Mouse (Mus musculus): ENCODE results near the gene Kcnj9.

Kcnj9 gene

DNA sequence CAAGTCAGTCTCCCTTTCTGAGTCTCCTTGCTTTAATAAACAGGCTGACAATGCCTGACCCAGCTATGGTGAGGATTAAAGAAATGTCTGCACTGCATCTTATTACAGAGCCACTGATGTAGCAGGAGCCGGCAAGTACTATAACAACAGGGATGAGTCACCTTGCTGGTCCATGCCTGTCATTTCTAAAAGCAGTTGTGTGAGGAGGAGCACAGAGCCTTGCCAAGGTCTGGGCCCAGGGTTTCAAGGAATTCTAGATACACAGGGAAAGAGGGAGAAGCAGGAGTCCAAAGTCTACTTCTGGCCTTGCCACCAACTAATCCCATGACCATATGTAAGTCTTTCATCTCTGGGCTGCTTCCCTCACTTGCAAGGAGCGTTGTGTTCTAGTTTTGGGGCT is 36.2 kb downstream of the Kcnj9 start:
- DNase-seq (ENCODE audit: low spot score in 2 of 2), result no peak

GRCm38 (mm10) chr1:172289617-172289946 is 39.5 kb downstream of the Kcnj9 start:
- no peak for DNase-seq (ENCODE audit: low spot score in 2 of 2)

DNA sequence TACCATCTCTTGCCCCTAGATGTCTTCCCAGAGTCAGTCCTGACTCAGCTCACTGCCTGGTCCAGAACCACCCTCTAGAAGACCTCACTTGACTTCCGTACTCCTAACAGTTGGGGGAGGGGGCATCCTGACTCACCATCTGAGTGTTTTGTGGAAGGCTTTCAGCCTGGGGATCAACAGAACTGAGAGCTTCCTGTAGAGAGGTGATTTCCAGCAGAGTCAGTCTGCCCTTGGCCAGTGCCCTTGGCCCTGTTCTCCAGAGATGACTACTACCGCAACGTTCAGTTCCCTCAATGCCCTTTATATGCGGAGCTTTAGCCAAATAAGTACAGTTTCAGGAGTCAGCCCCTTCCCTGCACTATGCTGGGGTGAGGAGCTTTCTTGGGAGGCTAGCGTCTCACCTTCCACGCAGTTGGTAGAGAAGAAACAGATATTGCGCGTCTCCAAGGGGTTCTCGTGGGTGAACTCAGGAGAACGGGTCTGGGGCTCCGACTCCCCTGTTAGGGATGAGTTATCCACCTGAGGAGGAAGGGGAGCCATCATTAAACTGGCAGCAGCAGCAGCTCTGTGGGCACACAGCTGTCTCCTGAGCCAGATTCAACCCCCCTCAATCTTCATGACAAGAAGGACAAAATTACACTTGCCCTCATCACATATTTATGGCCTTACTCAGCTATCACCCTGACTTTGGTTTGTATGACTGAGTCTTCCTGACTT is 40.1 kb downstream of the Kcnj9 start:
- no peak for DNase-seq (ENCODE audit: low spot score in 2 of 2)

- DNase-seq (ENCODE audit: low spot score in 2 of 2), result no peak
These were observed 42.4 kb downstream of the Kcnj9 start for GRCm38 (mm10) chr1:172286740-172287139.

- DNase-seq (ENCODE audit: low spot score in 2 of 2), result no peak
These were observed 44.9 kb downstream of the Kcnj9 start for GRCm38 (mm10) chr1:172284221-172284620.

DNA sequence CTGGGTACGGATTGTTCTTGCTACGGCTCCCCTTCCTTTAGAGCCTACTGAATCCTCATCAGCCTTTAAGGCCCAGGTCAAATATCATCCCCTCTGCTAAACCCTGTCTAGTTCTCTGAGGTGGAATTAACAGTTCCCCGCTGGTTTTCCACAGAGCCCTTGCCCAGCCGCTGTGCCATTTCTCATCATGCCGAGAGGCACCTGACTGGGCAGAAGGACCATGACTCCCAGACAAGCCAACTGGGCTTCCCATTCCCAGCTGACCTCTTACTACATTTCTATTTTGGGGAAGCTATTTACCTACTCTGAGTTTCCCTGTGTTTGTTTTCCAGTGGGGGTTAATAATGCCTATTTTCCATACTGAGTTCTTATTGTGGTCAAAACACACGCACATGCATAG is 46.0 kb downstream of the Kcnj9 start:
- DNase-seq (ENCODE audit: low spot score in 2 of 2), result no peak

- no peak for DNase-seq (ENCODE audit: low spot score in 2 of 2)
These were observed 47.4 kb downstream of the Kcnj9 start for GRCm38 (mm10) chr1:172281522-172282254.

DNA sequence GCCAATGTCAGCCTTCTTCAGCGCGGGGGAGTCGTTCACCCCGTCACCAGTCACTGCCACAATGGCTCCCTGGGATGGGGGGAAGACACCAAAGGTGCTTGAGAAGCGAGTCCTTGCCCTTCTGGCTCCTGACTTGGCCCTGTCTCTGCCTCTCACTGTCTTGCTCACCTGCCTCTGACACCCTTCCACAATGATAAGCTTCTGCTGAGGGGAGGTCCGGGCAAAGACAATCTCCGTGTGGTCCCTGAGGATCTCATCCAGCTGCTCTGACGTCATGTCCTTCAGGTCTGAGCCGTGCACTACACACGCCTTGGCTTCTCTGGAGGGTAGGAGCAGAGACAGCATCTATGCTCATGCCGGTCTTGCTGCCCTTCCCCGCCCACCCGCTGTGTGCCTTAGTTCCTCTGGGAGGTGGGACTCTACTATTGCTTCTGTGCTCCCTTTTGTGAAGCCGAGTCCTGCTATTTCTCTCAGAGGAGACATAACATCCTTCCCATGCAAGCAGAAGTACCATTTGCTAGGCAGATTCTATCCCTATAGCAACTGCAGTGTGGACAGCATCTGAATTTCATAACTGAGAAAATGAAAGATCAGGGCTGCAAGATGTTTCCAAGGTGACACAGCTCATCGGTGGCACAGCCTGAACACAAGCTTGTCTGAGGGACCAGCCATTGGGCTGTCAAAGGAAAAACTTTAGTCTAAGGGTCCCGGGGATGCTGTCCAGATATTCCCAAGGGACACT is 49.2 kb downstream of the Kcnj9 start:
- no peak for DNase-seq (ENCODE audit: low spot score in 2 of 2)

DNA sequence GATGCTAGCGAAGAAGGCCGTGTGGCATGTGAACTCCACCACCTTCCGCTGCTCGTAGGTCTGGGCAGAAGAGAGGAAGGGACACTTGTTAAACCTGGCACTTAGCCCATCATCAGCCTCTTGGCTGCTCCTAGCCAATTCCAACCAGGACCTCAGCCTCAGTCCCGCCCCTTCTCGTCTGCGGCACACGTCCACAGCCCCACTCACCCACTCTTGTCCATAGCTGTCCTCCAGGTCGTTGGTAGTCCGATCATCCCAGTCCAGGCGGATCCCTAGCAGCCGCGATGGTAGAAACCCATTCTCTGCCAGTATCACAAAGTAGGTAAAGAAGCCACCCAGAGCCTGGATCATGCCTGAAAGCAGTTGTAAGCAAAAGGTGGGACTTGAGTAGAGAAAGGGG is 50.8 kb downstream of the Kcnj9 start:
- DNase-seq (ENCODE audit: low spot score in 2 of 2), result no peak

DNA sequence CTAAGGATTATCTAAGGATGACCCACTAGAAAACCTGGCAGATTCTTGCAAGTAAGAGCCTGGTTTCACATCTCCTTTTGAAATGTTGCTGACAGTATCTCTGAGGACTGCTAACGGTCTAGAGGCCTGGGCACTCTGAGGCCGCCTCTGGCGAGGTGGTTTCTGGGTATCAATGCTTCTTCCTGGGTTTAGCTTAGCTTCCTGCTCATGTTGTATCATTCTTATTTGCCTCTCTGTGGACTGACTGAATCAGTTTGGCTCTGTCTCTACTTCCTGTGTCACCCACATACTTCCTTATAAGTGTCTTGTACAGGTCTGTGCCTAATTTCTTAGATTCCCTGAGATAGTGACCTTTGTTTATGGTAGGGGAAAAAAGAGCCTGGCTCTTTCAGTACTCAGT is 51.9 kb downstream of the Kcnj9 start:
- DNase-seq (ENCODE audit: low spot score in 2 of 2), result peak in 1 of 2 experiments; percentile 43

DNA sequence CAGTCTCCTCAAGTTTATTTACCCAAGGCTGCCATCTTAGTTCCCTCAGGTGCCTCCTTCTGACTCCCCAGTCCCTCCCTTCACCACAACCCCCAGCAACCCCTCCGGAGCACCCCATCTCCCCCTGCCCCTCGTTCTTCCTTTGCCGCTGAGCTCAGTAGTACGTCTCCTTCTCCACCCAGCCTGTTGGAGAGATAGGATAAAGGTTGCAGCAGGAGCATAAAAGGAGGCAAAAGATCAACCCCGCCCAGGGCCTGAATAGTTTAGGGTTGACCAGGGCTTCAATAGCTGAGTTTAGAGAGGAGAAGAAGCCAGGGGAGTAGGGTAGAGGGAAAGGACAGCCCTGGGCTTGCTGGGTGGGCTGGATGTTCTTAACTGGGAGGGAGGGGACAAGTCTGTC is 54.6 kb downstream of the Kcnj9 start:
- DNase-seq (ENCODE audit: low spot score in 2 of 2), result no peak

DNA sequence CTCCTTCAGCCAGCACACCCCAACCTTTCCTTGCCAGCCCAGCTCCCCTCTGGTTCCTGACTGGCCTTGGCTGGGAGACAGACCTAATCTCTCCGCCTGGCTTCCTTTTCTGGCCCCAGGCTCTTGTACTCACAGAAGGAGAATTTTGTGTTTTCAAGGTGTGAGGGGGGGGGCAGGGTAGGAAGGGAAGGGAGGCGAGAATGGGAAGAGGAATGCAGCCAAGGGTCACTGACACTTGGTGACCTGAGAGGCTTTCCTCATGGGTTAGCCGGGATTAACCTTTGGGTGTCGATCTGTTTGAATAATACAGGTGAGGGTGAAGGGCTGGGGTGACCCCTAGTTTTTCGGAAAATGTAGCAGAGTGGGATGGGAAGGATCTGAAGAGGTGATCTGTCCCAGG is 55.0 kb downstream of the Kcnj9 start:
- no peak for DNase-seq (ENCODE audit: low spot score in 2 of 2)

- DNase-seq (ENCODE audit: low spot score in 2 of 2), result no peak
These were observed 55.7 kb downstream of the Kcnj9 start for GRCm38 (mm10) chr1:172273386-172273785.

DNA sequence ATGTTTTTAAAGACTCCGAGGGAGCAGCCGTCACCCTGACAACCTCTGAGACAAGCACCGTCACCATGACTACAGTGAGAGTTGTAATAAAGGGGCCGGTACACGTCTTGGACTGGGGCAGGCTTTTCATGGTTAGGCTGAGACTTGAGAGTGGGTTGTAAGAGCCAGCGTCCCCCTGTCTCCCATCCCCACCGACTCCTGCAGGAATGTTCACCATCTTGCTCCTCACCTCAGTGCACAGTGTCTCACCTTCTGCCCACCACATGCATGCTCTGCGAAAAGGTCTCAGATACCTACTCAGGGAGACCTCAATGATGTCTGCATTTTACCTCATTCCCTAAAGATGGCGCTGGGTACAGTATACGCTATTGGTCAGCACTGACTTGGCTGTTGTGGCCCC is 57.4 kb downstream of the Kcnj9 start:
- DNase-seq (ENCODE audit: low spot score in 2 of 2), result no peak

DNA sequence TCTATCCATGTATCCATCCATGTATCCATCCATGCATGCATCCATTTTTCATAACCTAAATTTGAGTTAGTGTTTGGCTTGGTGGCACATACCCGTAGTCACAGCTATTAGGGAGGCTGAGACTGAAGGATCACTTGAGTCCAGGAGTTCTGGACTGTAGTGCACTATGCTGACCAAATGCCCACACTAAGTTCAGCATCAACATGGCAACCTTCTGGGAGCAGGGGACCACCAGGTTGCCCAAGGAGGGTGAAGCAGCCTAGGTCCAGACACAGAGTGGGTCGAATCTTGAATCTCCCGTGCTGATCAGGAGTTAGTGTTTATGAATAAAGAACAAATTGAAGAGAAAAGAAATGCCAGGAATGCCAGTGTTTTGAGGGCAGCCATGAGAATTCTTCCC is 57.9 kb downstream of the Kcnj9 start:
- DNase-seq (ENCODE audit: low spot score in 2 of 2), result no peak
